Mouse (Mus musculus) ES-E14 (cell line): ENCODE results near the gene Ercc8. TPM values are rescaled to one million over a fixed set of nuclear protein-coding genes. Genes with fewer than 3 reads are reported as not detected.

Experiments
- DNase-seq: peaks from one replicate; pipeline ENCODE4 v3.0.0-alpha.2; 2013; ENCODE audit warnings: low read depth, low spot score
- H3K27ac ChIP-seq: 2 replicates; pipeline ENCODE4 v1.5.1; 2012; ENCODE audit warnings: low read depth, mild to moderate bottlenecking, low read length, moderate library complexity, mixed read lengths; ENCODE audit not compliant: poor library complexity, insufficient read depth, severe bottlenecking
- H3K36me3 ChIP-seq: 2 replicates; pipeline ENCODE4 v1.6.1; 2012; ENCODE audit warnings: mild to moderate bottlenecking, low read length, moderate library complexity, mixed read lengths; ENCODE audit not compliant: control insufficient read depth, poor library complexity, insufficient read depth, severe bottlenecking
- H3K4me1 ChIP-seq, 2 experiments: fragments of 150-350 bp in 1 of 2; sonication (generic) in 1 of 2; 2 replicates each; pipeline ENCODE4 v1.6.1; 2012; ENCODE audit warnings: low read length in 2 of 2, mild to moderate bottlenecking in 1 of 2, mixed read lengths in 1 of 2; ENCODE audit not compliant: control insufficient read depth in 2 of 2, insufficient read depth in 2 of 2, poor library complexity in 1 of 2
- H3K4me3 ChIP-seq, 2 experiments: fragments of 150-350 bp in 1 of 2; sonication (generic) in 1 of 2; 2 replicates each; pipeline ENCODE4 v1.5.1; 2012; ENCODE audit warnings: low read length in 2 of 2, low read depth in 1 of 2, mild to moderate bottlenecking in 1 of 2, mixed read lengths in 1 of 2; ENCODE audit not compliant: insufficient read depth in 1 of 2, poor library complexity in 1 of 2, severe bottlenecking in 1 of 2
- H3K9ac ChIP-seq: 2 replicates; pipeline ENCODE4 v1.6.1; 2012; ENCODE audit warnings: low read depth, mild to moderate bottlenecking, low read length, mixed read lengths; ENCODE audit not compliant: poor library complexity, insufficient read depth, severe bottlenecking
- H3K9me3 ChIP-seq: fragments of 150-350 bp; sonication (generic); 2 replicates; pipeline ENCODE4 v1.6.1; 2012; ENCODE audit warnings: low read depth, mild to moderate bottlenecking, low read length; ENCODE audit not compliant: control insufficient read depth, insufficient read depth
- CHD2 ChIP-seq: IDR thresholded peaks from 2 replicates; pipeline ENCODE4 v1.6.1; 2014; ENCODE audit warnings: mild to moderate bottlenecking, low read depth, low read length, inconsistent platforms
- HCFC1 ChIP-seq: IDR thresholded peaks from 2 replicates; pipeline ENCODE4 v1.6.1; 2012; ENCODE audit warnings: low read length, inconsistent platforms, borderline replicate concordance; ENCODE audit not compliant: insufficient read depth
- MAFK ChIP-seq: IDR thresholded peaks from 2 replicates; pipeline ENCODE4 v1.6.1; 2014; ENCODE audit warnings: mild to moderate bottlenecking, low read depth, low read length, inconsistent platforms; ENCODE audit not compliant: insufficient read depth
- ZC3H11A ChIP-seq: IDR thresholded peaks from 2 replicates; pipeline ENCODE4 v1.6.1; 2012; ENCODE audit warnings: low read depth, mild to moderate bottlenecking, inconsistent platforms, low read length, borderline replicate concordance
- ZNF384 ChIP-seq: IDR thresholded peaks from 2 replicates; pipeline ENCODE4 v1.6.1; 2012; ENCODE audit warnings: low read depth, low read length, inconsistent platforms
- in situ Hi-C, 2 experiments: fragments of 600-800 bp; cut with MboI; formaldehyde crosslinking; loops; one replicate each; pipeline ENCODE4 v1.15.1; 2025; ENCODE audit warnings: low sequenced_read_pairs in 2 of 2, inconsistent platforms in 1 of 2; ENCODE audit not compliant: unreplicated experiment in 2 of 2
- total RNA-seq: library from RNA; depleted of rRNA; stranded (reverse); fragments of 300-350 nt; gene quantifications from 2 replicates; pipeline ENCODE4 v1.2.3, GENCODE M21; 2012

The Ercc8 gene
- total RNA-seq, 1 experiment: 18.3 TPM

- H3K9me3 ChIP-seq: no peaks in the 10 kb centered on the region
- no peak for TF ChIP-seq CHD2
- TF ChIP-seq ZC3H11A: no peak
- no peak for TF ChIP-seq ZNF384
- TF ChIP-seq MAFK: no peak
- no peak for TF ChIP-seq HCFC1
- 0 out of 2 replicates have a peak, but pooled peaks cover 2% of the 10 kb centered on the region for H3K36me3 ChIP-seq
- H3K27ac ChIP-seq: no peak overlapping the region
- no peak overlapping the region for H3K9ac ChIP-seq
- in situ Hi-C loops: no loop called here
- no peak overlapping the region for H3K4me3 ChIP-seq
- DNase-seq: no peak
- H3K4me1 ChIP-seq: 0 out of 4 replicates have a peak, but pooled peaks cover 0 to 2% of the 10 kb centered on the region in 2 experiments
Measured at GRCm38 (mm10) chr13:108124096-108124495, 34.4 kb upstream of the Ercc8 start.

DNA sequence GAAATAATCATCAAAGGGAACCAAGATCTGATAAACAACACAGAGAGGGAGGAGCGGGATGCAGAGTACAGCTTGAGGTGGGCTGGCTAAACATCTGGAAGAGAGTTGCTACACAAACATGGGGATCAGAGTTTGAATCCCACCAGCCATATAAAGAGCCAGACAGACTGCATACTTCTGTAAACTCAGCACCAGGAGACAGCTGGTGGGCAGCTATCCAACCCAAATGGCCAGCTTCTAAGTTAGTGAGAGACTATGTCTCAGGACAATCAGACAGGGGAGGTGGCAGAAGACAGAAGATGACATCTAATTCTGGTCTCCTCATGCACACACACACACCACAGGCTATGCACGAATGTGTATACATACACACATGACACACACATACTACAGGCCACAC lies 32.3 kb upstream of the Ercc8 start:
- H3K27ac ChIP-seq: no peak overlapping the region
- no peaks in the 10 kb centered on the region for H3K4me1 ChIP-seq
- DNase-seq: no peak
- in situ Hi-C loops: no loop called here
- H3K9me3 ChIP-seq: no peaks in the 10 kb centered on the region
- no peak for TF ChIP-seq ZNF384
- TF ChIP-seq HCFC1: no peak
- TF ChIP-seq CHD2: no peak
- H3K9ac ChIP-seq: no peak overlapping the region
- no peak overlapping the region for H3K4me3 ChIP-seq
- H3K36me3 ChIP-seq: no peaks in the 10 kb centered on the region

GRCm38 (mm10) chr13:108127130-108127529 lies 31.4 kb upstream of the Ercc8 start:
- peak; percentile 26 for DNase-seq
- Histone ChIP-seq H3K27ac (no peak overlapping the region), H3K4me1 (no peaks in the 10 kb centered on the region), H3K36me3 (no peaks in the 10 kb centered on the region), H3K4me3 (no peak overlapping the region), H3K9me3 (no peaks in the 10 kb centered on the region), H3K9ac (no peak overlapping the region)
- in situ Hi-C loops: no loop called here
- TF ChIP-seq CHD2 (no peak), ZNF384 (peak; percentile 27; the same call in 1 of the 2 replicates), ZC3H11A (0 out of 2 replicates have a peak, but pooled peaks have one; percentile 17)

DNA sequence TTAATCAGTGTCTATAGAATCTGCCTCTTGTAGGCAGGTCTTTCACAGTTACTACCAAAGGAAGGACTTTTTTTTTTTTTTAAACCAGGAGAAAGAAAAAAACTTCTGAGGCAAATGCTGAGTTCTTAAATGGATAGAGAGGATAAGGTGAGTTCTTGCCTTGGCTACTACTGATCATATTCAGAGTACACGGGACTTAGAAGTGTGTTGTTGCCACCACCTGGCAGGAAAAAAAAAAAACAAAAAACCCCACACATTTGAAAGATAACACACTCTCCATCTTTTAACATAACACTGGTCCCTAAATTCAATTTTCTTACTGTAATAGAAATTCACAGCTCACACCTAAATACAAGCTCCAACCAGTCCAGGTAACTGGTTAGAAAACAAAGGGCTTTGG lies 30.6 kb upstream of the Ercc8 start:
- no peak for DNase-seq
- Histone ChIP-seq H3K4me3 (no peak overlapping the region), H3K9ac (no peak overlapping the region), H3K27ac (no peak overlapping the region), H3K4me1 (no peaks in the 10 kb centered on the region), H3K36me3 (no peaks in the 10 kb centered on the region), H3K9me3 (no peaks in the 10 kb centered on the region)
- in situ Hi-C loops: no loop called here
- no peak for TF ChIP-seq HCFC1
- no peak for TF ChIP-seq CHD2
- no peak for TF ChIP-seq MAFK
- TF ChIP-seq ZC3H11A: no peak
- TF ChIP-seq ZNF384: no peak

DNA sequence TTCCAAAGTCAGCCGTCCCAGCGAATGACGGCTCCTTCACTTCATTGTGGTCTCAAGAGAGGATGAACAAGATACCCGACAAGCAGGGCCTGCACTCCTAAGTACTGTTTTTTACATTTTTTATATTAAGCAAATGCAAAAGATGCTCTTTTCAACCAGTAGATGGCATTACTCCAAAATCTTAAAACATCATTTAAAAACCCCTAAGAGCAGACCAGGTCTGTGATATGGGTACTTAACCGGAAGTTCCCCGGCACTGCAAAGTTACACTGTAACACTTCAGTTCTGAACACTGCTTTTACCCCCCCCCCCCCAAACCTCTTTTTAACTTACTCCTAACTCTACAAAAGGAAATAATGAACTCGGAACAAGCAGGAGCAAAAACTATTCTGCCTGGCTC lies 29.5 kb upstream of the Ercc8 start:
- TF ChIP-seq HCFC1 (no peak), ZNF384 (no peak), CHD2 (no peak), MAFK (no peak), ZC3H11A (no peak)
- H3K4me3 ChIP-seq: no peak overlapping the region
- H3K4me1 ChIP-seq: no peaks in the 10 kb centered on the region
- no peak overlapping the region for H3K9ac ChIP-seq
- no peak for DNase-seq
- H3K27ac ChIP-seq: no peak overlapping the region
- H3K36me3 ChIP-seq: no peaks in the 10 kb centered on the region
- no peaks in the 10 kb centered on the region for H3K9me3 ChIP-seq
- in situ Hi-C loops: no loop called here
